Comparison of ENCODE assay signal across 17 mouse cellular contexts in genomic region chrX:156155776-156156175, GRCm38 (mm10).
"Had no signal": no experiment of that assay in that cellular context is flagged by ENCODE, and none has a peak within 500 bp of the region (broad histone marks: within the 10 kb centered on the region; RNA-seq: fewer than 3 reads in every experiment).

No protein-coding gene starts in this region.

- ATAC-seq: liver, embryonic 12.5 days; liver, postnatal 0 days; lung, postnatal 0 days; midbrain, embryonic 13.5 days; midbrain, embryonic 15.5 days; midbrain, embryonic 16.5 days had no signal

- DNase-seq: left cerebral cortex, postnatal 4 days; liver; liver, embryonic 13.5 days; liver, postnatal 0 days; lung, adult 18-20 months; lung, adult 2 months; lung, embryonic 14.5 days; lung, postnatal 10 days; lung, postnatal 14 days; lung, postnatal 36 days; lung, postnatal 4 days; midbrain, embryonic 14.5 days had no signal
